Mouse (Mus musculus) limb, embryonic 10.5 days (tissue): ENCODE data around the gene Mapk6. TPM values are rescaled to one million over a fixed set of nuclear protein-coding genes. Genes with fewer than 3 reads are reported as not detected.
A peak's percentile ranks its signal among the peaks of the same experiment; 100 is the strongest.

Experiments
- DNase-seq: peaks from one replicate; pipeline ENCODE4 v3.0.0-alpha.2; 2017; ENCODE audit warnings: low spot score
- H3K27ac ChIP-seq: fragments of 300-500 bp; sonication (generic); 2 replicates; pipeline ENCODE4 v1.5.1; 2016; ENCODE audit warnings: mild to moderate bottlenecking
- H3K27me3 ChIP-seq: fragments of 300-500 bp; sonication (generic); 2 replicates; pipeline ENCODE4 v1.6.1; 2016; ENCODE audit warnings: low read depth, mild to moderate bottlenecking; ENCODE audit not compliant: poor library complexity, severe bottlenecking
- H3K36me3 ChIP-seq: fragments of 300-500 bp; sonication (generic); 2 replicates; pipeline ENCODE4 v1.6.1; 2016; ENCODE audit warnings: mild to moderate bottlenecking, moderate library complexity
- H3K4me1 ChIP-seq: fragments of 300-500 bp; sonication (generic); 2 replicates; pipeline ENCODE4 v1.6.1; 2016
- H3K4me3 ChIP-seq: fragments of 300-500 bp; sonication (generic); 2 replicates; pipeline ENCODE4 v1.5.1; 2016; ENCODE audit warnings: mild to moderate bottlenecking, moderate library complexity
- H3K9me3 ChIP-seq: fragments of 300-500 bp; sonication (generic); replicated peaks from 2 replicates; pipeline ENCODE4 v1.6.1; 2016; ENCODE audit warnings: mild to moderate bottlenecking
- WGBS: fragments of 180-500 bp; shearing (Covaris S2); methylation state at CpG from one replicate; pipeline ENCODE4 v1.1.7; 2016; 5-methylcytosine and 5-hydroxymethylcytosine counted together
- polyA plus RNA-seq: library from polyadenylated mRNA; unstranded; fragments of >200 nt; fragmentation: Nextera tagmentation; extraction: Ambion mirVana; gene quantifications from 2 replicates; pipeline ENCODE4 v1.2.1, GENCODE M21; 2016

Mapk6 gene
- polyA plus RNA-seq, 1 experiment from 2014 or later, result 146 TPM

GRCm38 (mm10) chr9:75413206-75413605, 3.4 kb upstream of the Mapk6 start:
- no peak for DNase-seq

GRCm38 (mm10) chr9:75411584-75411983, 1.8 kb upstream of the Mapk6 start:
- WGBS, result 91% methylated on average over 9 of the region's 9 CpGs
- H3K36me3 ChIP-seq, result no peaks in the 10 kb centered on the region
- H3K27ac ChIP-seq, result no peak overlapping the region
- no peaks in the 10 kb centered on the region for H3K27me3 ChIP-seq
- no peaks in the 10 kb centered on the region for H3K9me3 ChIP-seq
- H3K4me3 ChIP-seq, result no peak overlapping the region
- peaks cover 50% of the 10 kb centered on the region for H3K4me1 ChIP-seq
- no peak for DNase-seq

More at GRCm38 (mm10) chr9:75413206-75413605, 3.4 kb upstream of the Mapk6 start:
- H3K27me3 ChIP-seq, result no peaks in the 10 kb centered on the region
- WGBS, result 67% methylated on average over 5 of the region's 5 CpGs
- H3K4me3 ChIP-seq, result no peak overlapping the region
- H3K36me3 ChIP-seq, result no peaks in the 10 kb centered on the region
- H3K4me1 ChIP-seq, result peaks cover 37% of the 10 kb centered on the region
- H3K9me3 ChIP-seq, result no peaks in the 10 kb centered on the region
- peak overlapping the region; percentile 61 for H3K27ac ChIP-seq

GRCm38 (mm10) chr9:75410868-75411487, 1.2 kb upstream of the Mapk6 start:
- 80% methylated on average over 6 of the region's 6 CpGs for WGBS
- H3K27ac ChIP-seq, result peak overlapping the region; percentile 99; the same call in 1 of the 2 replicates
- no peaks in the 10 kb centered on the region for H3K9me3 ChIP-seq
- DNase-seq, result no peak
- peaks cover 52% of the 10 kb centered on the region for H3K4me1 ChIP-seq
- no peaks in the 10 kb centered on the region for H3K27me3 ChIP-seq
- H3K4me3 ChIP-seq, result 0 out of 2 replicates have a peak overlapping the region, but pooled peaks have one; percentile 95
- H3K36me3 ChIP-seq, result no peaks in the 10 kb centered on the region

- H3K9me3 ChIP-seq, result no peaks in the 10 kb centered on the region
- peak; percentile 79 for DNase-seq
- H3K27ac ChIP-seq, result peak overlapping the region; percentile 99
- no peaks in the 10 kb centered on the region for H3K27me3 ChIP-seq
- peaks cover 55% of the 10 kb centered on the region for H3K4me1 ChIP-seq
- H3K4me3 ChIP-seq, result peak overlapping the region; percentile 95
- under 1% methylated on average over 90 of the region's 90 CpGs for WGBS
- no peaks in the 10 kb centered on the region for H3K36me3 ChIP-seq
Observed at GRCm38 (mm10) chr9:75409031-75409851, 564 bp downstream of the Mapk6 start.

- Histone ChIP-seq H3K4me1 (peaks cover 46% of the 10 kb centered on the region), H3K36me3 (no peaks in the 10 kb centered on the region), H3K27me3 (no peaks in the 10 kb centered on the region), H3K4me3 (peak overlapping the region; percentile 95), H3K9me3 (no peaks in the 10 kb centered on the region), H3K27ac (peak overlapping the region; percentile 99)
- 7% methylated on average over 11 of the region's 11 CpGs for WGBS
- DNase-seq, result no peak
Observed at GRCm38 (mm10) chr9:75408204-75408826, 1.5 kb downstream of the Mapk6 start.

- DNase-seq, result no peak
- H3K27ac ChIP-seq, result no peak overlapping the region
- H3K4me1 ChIP-seq, result peaks cover 45% of the 10 kb centered on the region
- peak overlapping the region; percentile 95 for H3K4me3 ChIP-seq
- no peaks in the 10 kb centered on the region for H3K9me3 ChIP-seq
- WGBS, result 19% methylated on average over 10 of the region's 10 CpGs
- H3K27me3 ChIP-seq, result no peaks in the 10 kb centered on the region
- no peaks in the 10 kb centered on the region for H3K36me3 ChIP-seq
Observed at GRCm38 (mm10) chr9:75407803-75408202, 2.0 kb downstream of the Mapk6 start.

- DNase-seq, result no peak
- Histone ChIP-seq H3K4me1 (peaks cover 55% of the 10 kb centered on the region), H3K27ac (no peak overlapping the region), H3K36me3 (no peaks in the 10 kb centered on the region), H3K27me3 (no peaks in the 10 kb centered on the region), H3K4me3 (no peak overlapping the region), H3K9me3 (no peaks in the 10 kb centered on the region)
- 97% methylated on average over 2 of the region's 2 CpGs for WGBS
Observed at GRCm38 (mm10) chr9:75406121-75406520, 3.7 kb downstream of the Mapk6 start.

GRCm38 (mm10) chr9:75403520-75403919, 6.3 kb downstream of the Mapk6 start:
- H3K27ac ChIP-seq, result no peak overlapping the region
- H3K27me3 ChIP-seq, result no peaks in the 10 kb centered on the region
- DNase-seq, result no peak
- H3K9me3 ChIP-seq, result no peaks in the 10 kb centered on the region
- H3K4me3 ChIP-seq, result no peak overlapping the region
- peaks cover 40% of the 10 kb centered on the region for H3K4me1 ChIP-seq
- peaks cover 6% of the 10 kb centered on the region for H3K36me3 ChIP-seq
- 88% methylated on average over 3 of the region's 3 CpGs for WGBS

- DNase-seq, result no peak
- no peaks in the 10 kb centered on the region for H3K9me3 ChIP-seq
- no peaks in the 10 kb centered on the region for H3K27me3 ChIP-seq
- WGBS, result 80% methylated on average over 20 of the region's 20 CpGs
- H3K4me1 ChIP-seq, result peaks cover 25% of the 10 kb centered on the region
- peaks cover 23% of the 10 kb centered on the region for H3K36me3 ChIP-seq
- H3K4me3 ChIP-seq, result no peak overlapping the region
- no peak overlapping the region for H3K27ac ChIP-seq
Observed at GRCm38 (mm10) chr9:75401593-75402504, 8.0 kb downstream of the Mapk6 start.

GRCm38 (mm10) chr9:75400639-75401038, 9.2 kb downstream of the Mapk6 start:
- H3K4me1 ChIP-seq, result peaks cover 22% of the 10 kb centered on the region
- 91% methylated on average over 5 of the region's 5 CpGs for WGBS
- H3K27me3 ChIP-seq, result no peaks in the 10 kb centered on the region
- no peak overlapping the region for H3K4me3 ChIP-seq
- no peak for DNase-seq
- no peaks in the 10 kb centered on the region for H3K9me3 ChIP-seq
- H3K27ac ChIP-seq, result no peak overlapping the region
- peaks cover 35% of the 10 kb centered on the region for H3K36me3 ChIP-seq

- DNase-seq, result no peak
- no peaks in the 10 kb centered on the region for H3K27me3 ChIP-seq
- WGBS, result 93% methylated on average over 4 of the region's 4 CpGs
- H3K36me3 ChIP-seq, result peaks cover 51% of the 10 kb centered on the region
- H3K9me3 ChIP-seq, result no peaks in the 10 kb centered on the region
- H3K27ac ChIP-seq, result no peak overlapping the region
- H3K4me1 ChIP-seq, result peaks cover 15% of the 10 kb centered on the region
- no peak overlapping the region for H3K4me3 ChIP-seq
Observed at GRCm38 (mm10) chr9:75399069-75399468, 10.7 kb downstream of the Mapk6 start.

- H3K9me3 ChIP-seq, result no peaks in the 10 kb centered on the region
- H3K27ac ChIP-seq, result no peak overlapping the region
- DNase-seq, result no peak
- H3K4me3 ChIP-seq, result no peak overlapping the region
- no peaks in the 10 kb centered on the region for H3K4me1 ChIP-seq
- 94% methylated on average over 6 of the region's 6 CpGs for WGBS
- peaks cover 82% of the 10 kb centered on the region for H3K36me3 ChIP-seq
- no peaks in the 10 kb centered on the region for H3K27me3 ChIP-seq
Observed at GRCm38 (mm10) chr9:75395971-75396370, 13.8 kb downstream of the Mapk6 start.
